Mouse (Mus musculus) midbrain, embryonic 15.5 days (tissue): ENCODE measurements around the gene Mcfd2. TPM values are rescaled to one million over a fixed set of nuclear protein-coding genes. Genes with fewer than 3 reads are reported as not detected.

Experiments used
- ATAC-seq: fragments of 200-750 bp; cut with Nextera tagmentation; replicated peaks from 2 replicates; pipeline ENCODE4 v1.8.0; 2017; ENCODE audit warnings: moderate TSS enrichment
- H3K27ac ChIP-seq: fragments of 300-500 bp; sonication (generic); 2 replicates; pipeline ENCODE4 v1.5.1; 2015; ENCODE audit warnings: mild to moderate bottlenecking, inconsistent platforms
- H3K27me3 ChIP-seq: fragments of 300-500 bp; sonication (generic); replicated peaks from 2 replicates; pipeline ENCODE4 v1.6.1; 2015; ENCODE audit warnings: inconsistent platforms
- H3K36me3 ChIP-seq: fragments of 300-500 bp; sonication (generic); replicated peaks from 2 replicates; pipeline ENCODE4 v1.6.1; 2015; ENCODE audit warnings: inconsistent platforms
- H3K4me1 ChIP-seq: fragments of 300-500 bp; sonication (generic); 2 replicates; pipeline ENCODE4 v1.6.1; 2015; ENCODE audit warnings: inconsistent platforms
- H3K4me2 ChIP-seq: fragments of 300-500 bp; sonication (generic); 2 replicates; pipeline ENCODE4 v1.6.1; 2015; ENCODE audit warnings: inconsistent platforms, mild to moderate bottlenecking, moderate library complexity
- H3K4me3 ChIP-seq: fragments of 300-500 bp; sonication (generic); 2 replicates; pipeline ENCODE4 v1.5.1; 2015; ENCODE audit warnings: mild to moderate bottlenecking, inconsistent platforms
- H3K9ac ChIP-seq: fragments of 300-500 bp; sonication (generic); 2 replicates; pipeline ENCODE4 v1.6.1; 2015; ENCODE audit warnings: mild to moderate bottlenecking, inconsistent platforms
- H3K9me3 ChIP-seq: fragments of 300-500 bp; sonication (generic); 2 replicates; pipeline ENCODE4 v1.6.1; 2016; ENCODE audit warnings: inconsistent platforms
- WGBS: fragments of 180-500 bp; shearing (Covaris S2); methylation state at CpG from one replicate; pipeline ENCODE4 v1.1.7; 2015; ENCODE audit warnings: mixed read lengths; 5-methylcytosine and 5-hydroxymethylcytosine counted together
- polyA plus RNA-seq: library from polyadenylated mRNA; unstranded; fragments of >200 nt; fragmentation: Nextera tagmentation; extraction: Ambion mirVana; gene quantifications from 2 replicates; pipeline ENCODE4 v1.2.1, GENCODE M21; 2015

Gene Mcfd2
- polyA plus RNA-seq = 48.4 and 52.2 TPM in 2 replicates

DNA sequence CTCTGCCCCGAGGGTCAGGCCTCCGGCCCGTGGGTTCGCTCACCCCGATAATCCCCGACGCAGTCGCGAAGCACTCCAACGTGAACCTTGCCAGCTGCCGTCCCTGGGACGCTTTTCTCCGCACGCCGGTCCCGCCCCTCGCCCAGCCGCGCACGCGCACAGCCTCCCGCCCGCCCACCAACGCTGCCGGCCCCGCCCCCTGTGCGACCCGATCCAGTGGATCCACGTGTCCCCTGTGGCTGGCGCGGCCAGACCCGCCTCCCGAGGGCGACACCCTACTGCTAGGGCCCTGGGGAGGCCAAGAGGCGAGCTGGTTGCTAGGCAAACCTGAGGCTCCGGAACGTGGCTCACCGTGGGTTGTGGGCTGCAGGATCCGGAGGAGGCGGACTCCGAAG is at the start of gene Mcfd2:
Gene Mcfd2, minus strand, starts transcription at position 144 of the 395 bp plus-strand sequence.
- H3K4me1 ChIP-seq = peaks cover 16% of the 10 kb centered on the region
- no peaks in the 10 kb centered on the region for H3K9me3 ChIP-seq
- H3K36me3 ChIP-seq = peaks cover 6% of the 10 kb centered on the region
- H3K9ac ChIP-seq = peak within 1 kb of the TSS; percentile 91
- peak within 1 kb of the TSS; percentile 89 for H3K4me3 ChIP-seq
- peak within 1 kb of the TSS; percentile 66 for H3K4me2 ChIP-seq
- H3K27ac ChIP-seq = peak within 1 kb of the TSS; percentile 80
- peak; percentile 90 for ATAC-seq
- no peaks in the 10 kb centered on the region; the same call in 1 of the 2 replicates for H3K27me3 ChIP-seq
- under 1% methylated on average over 41 of the region's 41 CpGs for whole genome bisulfite sequencing

DNA sequence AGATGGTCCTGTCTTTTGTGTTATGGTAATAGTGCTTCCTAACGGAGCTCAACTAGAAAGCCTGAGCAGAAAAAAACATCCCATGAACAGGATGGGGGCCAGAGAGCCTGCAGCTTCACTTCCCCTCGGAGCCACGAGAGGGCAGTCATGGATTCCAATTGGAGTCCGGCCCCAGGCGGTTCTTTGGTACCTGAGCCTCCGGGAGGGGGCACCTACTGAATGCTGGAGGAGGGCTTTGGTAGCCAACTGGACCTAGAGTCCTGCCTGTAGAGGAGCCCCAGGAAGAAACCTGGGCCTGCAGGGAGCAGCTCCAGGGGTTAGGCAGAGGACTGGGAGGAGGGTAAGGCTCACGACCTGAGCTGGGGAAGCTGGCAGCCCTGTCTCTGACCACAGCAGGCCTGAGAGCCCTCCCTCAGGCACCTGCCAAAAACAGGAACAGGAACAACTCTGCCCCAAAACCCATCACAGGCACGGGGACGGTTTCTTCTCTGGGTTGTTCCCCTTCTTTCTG is 49.3 kb upstream of the Mcfd2 start:
- Histone ChIP-seq H3K4me1 (peaks cover 7% of the 10 kb centered on the region), H3K27ac (no peak overlapping the region), H3K9ac (0 out of 2 replicates have a peak overlapping the region, but pooled peaks have one; percentile 15), H3K4me2 (peak overlapping the region; percentile 24), H3K36me3 (no peaks in the 10 kb centered on the region), H3K4me3 (no peak overlapping the region), H3K9me3 (no peaks in the 10 kb centered on the region), H3K27me3 (no peaks in the 10 kb centered on the region; the same call in 1 of the 2 replicates)
- peak; percentile 81 for ATAC-seq
- WGBS = 12% methylated on average over 9 of the region's 9 CpGs

- WGBS = 51% methylated on average over 5 of the region's 5 CpGs
- H3K9ac ChIP-seq = 0 out of 2 replicates have a peak overlapping the region, but pooled peaks have one; percentile 15
- H3K9me3 ChIP-seq = no peaks in the 10 kb centered on the region
- H3K4me3 ChIP-seq = no peak overlapping the region
- peak; percentile 68 for ATAC-seq
- H3K4me2 ChIP-seq = peak overlapping the region; percentile 24; the same call in 1 of the 2 replicates
- H3K4me1 ChIP-seq = peaks cover 7% of the 10 kb centered on the region
- H3K27ac ChIP-seq = no peak overlapping the region
- no peaks in the 10 kb centered on the region for H3K36me3 ChIP-seq
- no peaks in the 10 kb centered on the region; the same call in 1 of the 2 replicates for H3K27me3 ChIP-seq
These were observed 48.8 kb upstream of the Mcfd2 start for GRCm38 (mm10) chr17:87314530-87314946.

- WGBS = 84% methylated on average over 8 of the region's 8 CpGs
- ATAC-seq = no peak
- Histone ChIP-seq H3K4me2 (no peak overlapping the region), H3K36me3 (no peaks in the 10 kb centered on the region), H3K27ac (no peak overlapping the region), H3K4me3 (no peak overlapping the region), H3K9ac (no peak overlapping the region), H3K27me3 (no peaks in the 10 kb centered on the region; the same call in 1 of the 2 replicates), H3K4me1 (peaks cover 7% of the 10 kb centered on the region), H3K9me3 (no peaks in the 10 kb centered on the region)
These were observed 48.4 kb upstream of the Mcfd2 start for GRCm38 (mm10) chr17:87314121-87314520.

DNA sequence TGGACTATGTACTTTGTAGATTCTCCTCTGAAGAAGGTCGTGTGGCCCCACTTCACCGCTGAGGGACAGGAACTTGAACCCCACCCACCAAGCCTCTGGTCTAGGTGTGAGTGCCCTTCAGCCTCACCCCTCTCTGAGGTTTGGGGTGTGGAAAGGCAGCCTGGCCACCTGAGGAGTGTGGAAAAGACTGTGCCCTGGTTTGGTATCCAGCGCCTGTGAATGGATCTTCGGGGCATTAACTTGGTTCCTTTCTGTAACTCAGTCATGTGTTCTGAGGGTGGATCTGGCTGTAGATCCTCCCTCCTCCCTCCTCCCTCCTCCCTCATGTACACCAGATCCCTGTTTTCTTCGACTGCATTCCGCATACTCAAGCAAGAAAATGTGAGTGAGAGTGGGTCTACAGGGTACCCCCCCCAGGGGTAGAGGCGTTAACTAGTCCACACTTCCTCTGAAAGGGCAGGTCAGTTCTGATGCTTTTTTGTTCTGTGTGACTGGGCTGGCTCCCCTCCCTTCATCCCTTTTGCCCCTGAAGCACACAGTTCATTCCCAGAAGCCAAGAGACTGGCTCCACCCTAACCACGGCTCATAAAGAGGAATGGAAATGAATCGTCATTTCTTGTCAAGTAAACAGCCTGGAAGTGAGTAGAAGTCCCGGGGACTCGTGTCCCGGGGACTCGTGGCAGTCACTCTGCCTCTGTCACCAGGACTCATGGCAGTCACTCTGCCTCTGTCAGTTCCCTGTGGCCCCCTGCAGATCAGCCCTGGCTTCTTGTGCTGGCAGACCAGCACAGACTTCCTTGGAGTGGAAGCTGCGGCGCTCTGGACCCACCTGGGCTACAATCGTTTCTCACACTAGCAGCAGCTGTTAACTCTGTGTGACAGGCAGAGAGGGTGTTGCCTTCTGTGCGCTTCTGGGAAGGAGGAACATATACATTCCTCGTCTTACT is 47.5 kb upstream of the Mcfd2 start:
- WGBS = 63% methylated on average over 18 of the region's 18 CpGs
- no peak for ATAC-seq
- Histone ChIP-seq H3K4me2 (no peak overlapping the region), H3K27me3 (no peaks in the 10 kb centered on the region; the same call in 1 of the 2 replicates), H3K9ac (no peak overlapping the region), H3K4me3 (no peak overlapping the region), H3K27ac (no peak overlapping the region), H3K36me3 (no peaks in the 10 kb centered on the region), H3K9me3 (no peaks in the 10 kb centered on the region), H3K4me1 (peaks cover 7% of the 10 kb centered on the region)

DNA sequence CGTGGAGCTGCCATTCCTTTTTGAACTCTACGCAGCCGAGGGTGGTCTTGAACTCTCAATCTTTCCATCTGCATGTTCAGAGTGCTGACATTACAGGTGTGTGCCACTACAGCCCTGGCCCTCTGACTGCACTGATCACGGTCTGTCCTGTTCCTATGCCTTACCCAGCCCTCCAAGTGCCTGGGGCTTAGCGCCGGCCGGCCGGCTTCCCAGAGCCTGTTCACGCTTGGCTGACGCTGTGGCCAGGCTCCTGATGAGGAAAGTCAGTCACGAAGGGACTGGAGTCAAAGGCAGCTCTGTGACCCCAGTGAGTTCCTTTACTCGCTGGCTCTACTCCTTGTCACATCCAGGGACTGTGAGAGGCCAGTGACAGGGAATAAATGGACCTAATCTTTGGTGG is 46.6 kb upstream of the Mcfd2 start:
- H3K9me3 ChIP-seq = no peaks in the 10 kb centered on the region
- H3K36me3 ChIP-seq = no peaks in the 10 kb centered on the region
- no peak overlapping the region for H3K9ac ChIP-seq
- H3K4me1 ChIP-seq = peaks cover 7% of the 10 kb centered on the region
- H3K4me2 ChIP-seq = no peak overlapping the region
- ATAC-seq = no peak
- H3K27ac ChIP-seq = no peak overlapping the region
- 29% methylated on average over 12 of the region's 12 CpGs for WGBS
- H3K4me3 ChIP-seq = no peak overlapping the region
- H3K27me3 ChIP-seq = no peaks in the 10 kb centered on the region; the same call in 1 of the 2 replicates

- no peak overlapping the region for H3K27ac ChIP-seq
- 82% methylated on average over 7 of the region's 7 CpGs for WGBS
- no peaks in the 10 kb centered on the region; the same call in 1 of the 2 replicates for H3K27me3 ChIP-seq
- H3K9ac ChIP-seq = no peak overlapping the region
- no peaks in the 10 kb centered on the region for H3K36me3 ChIP-seq
- H3K4me2 ChIP-seq = no peak overlapping the region
- H3K4me1 ChIP-seq = peaks cover 7% of the 10 kb centered on the region
- H3K4me3 ChIP-seq = no peak overlapping the region
- H3K9me3 ChIP-seq = no peaks in the 10 kb centered on the region
- ATAC-seq = no peak
These were observed 44.8 kb upstream of the Mcfd2 start for GRCm38 (mm10) chr17:87310497-87310896.

DNA sequence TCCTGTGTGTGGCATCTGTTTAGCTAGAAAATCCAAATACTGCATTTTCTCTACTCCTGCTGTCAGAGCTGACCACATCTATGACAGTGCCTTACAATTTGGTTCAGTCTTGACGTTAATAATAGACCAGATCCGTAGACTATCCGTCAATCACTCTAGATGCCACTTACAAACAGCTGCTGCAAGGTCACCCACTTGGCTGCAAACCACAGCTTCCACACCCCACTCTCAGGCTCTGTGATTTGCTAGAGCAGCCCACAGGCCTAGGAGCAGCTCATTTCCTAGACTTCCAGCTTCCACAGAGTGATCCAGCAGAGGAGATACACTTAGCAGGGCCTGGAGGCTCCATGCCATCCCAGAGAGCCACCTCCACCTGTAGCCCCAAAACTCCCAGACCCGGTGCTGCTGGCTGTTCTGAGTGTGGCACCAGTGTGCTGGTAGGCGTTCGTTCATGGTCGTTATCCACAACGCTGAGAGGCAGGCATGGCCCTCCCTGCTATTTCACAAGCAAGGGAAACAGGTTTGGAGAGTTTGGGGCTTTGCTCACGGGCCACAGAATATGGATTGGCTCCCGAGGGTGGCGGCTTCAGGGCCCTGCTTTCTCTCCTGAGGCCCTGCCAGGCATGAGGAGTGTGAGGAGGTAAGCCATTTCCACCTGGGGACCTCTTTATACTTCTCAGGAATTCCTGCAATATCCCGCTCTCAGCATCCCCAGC is 43.5 kb upstream of the Mcfd2 start:
- Histone ChIP-seq H3K4me1 (no peaks in the 10 kb centered on the region), H3K27ac (no peak overlapping the region), H3K9ac (no peak overlapping the region), H3K36me3 (no peaks in the 10 kb centered on the region), H3K4me2 (no peak overlapping the region), H3K4me3 (no peak overlapping the region), H3K27me3 (no peaks in the 10 kb centered on the region; the same call in 1 of the 2 replicates), H3K9me3 (no peaks in the 10 kb centered on the region)
- WGBS = 81% methylated on average over 12 of the region's 12 CpGs
- no peak for ATAC-seq

DNA sequence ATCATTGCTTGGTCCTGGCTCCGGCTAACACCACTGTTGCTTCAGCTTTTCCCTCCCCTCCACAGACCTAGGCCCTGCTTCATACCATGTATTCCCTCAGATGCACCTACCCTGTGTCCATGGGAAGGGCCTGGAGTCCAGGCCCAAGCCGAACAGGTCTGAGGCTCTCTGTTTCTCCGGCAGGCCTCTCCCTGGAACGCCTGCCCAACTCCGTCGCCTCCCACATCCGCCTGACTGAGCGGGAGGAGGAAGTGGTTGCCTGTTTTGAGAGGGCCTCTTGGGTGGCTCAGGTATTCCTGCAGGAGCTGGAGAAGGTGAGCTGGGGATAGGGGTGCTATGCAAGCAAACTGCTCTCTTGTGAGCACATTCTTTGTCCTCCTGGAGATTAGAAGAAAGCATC is 41.0 kb upstream of the Mcfd2 start:
- H3K27me3 ChIP-seq = no peaks in the 10 kb centered on the region
- 84% methylated on average over 8 of the region's 8 CpGs for whole genome bisulfite sequencing
- ATAC-seq = no peak
- no peak overlapping the region for H3K27ac ChIP-seq
- no peaks in the 10 kb centered on the region for H3K9me3 ChIP-seq
- no peak overlapping the region for H3K4me2 ChIP-seq
- H3K36me3 ChIP-seq = no peaks in the 10 kb centered on the region
- no peaks in the 10 kb centered on the region for H3K4me1 ChIP-seq
- no peak overlapping the region for H3K4me3 ChIP-seq
- no peak overlapping the region for H3K9ac ChIP-seq

DNA sequence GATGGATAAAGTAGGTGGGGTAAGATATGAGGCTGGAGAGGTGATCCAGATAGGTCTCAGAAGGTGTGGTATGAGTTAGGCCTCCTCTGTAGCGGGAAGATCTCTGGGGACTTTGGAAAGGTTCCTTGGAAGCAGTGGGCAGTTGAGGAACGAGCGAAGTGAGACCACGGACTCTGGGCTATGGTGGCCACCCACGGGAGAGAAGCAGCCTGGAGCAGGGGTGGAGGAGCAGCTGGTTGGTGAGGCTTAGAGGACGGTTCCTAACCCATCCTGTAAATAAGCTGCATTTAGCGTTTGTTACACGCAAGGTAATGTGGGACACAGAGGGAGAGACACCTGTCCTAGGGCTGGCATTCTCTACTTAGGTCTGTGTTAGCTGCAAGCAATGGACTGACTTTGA is 39.3 kb upstream of the Mcfd2 start:
- Histone ChIP-seq H3K9ac (no peak overlapping the region), H3K36me3 (no peaks in the 10 kb centered on the region), H3K9me3 (no peaks in the 10 kb centered on the region), H3K27ac (no peak overlapping the region), H3K4me2 (no peak overlapping the region), H3K4me3 (no peak overlapping the region), H3K4me1 (no peaks in the 10 kb centered on the region), H3K27me3 (no peaks in the 10 kb centered on the region)
- WGBS = 91% methylated on average over 8 of the region's 8 CpGs
- no peak for ATAC-seq

GRCm38 (mm10) chr17:87304151-87304894 is 38.6 kb upstream of the Mcfd2 start:
- no peak for ATAC-seq
- no peak overlapping the region for H3K9ac ChIP-seq
- no peak overlapping the region for H3K27ac ChIP-seq
- no peaks in the 10 kb centered on the region for H3K9me3 ChIP-seq
- no peaks in the 10 kb centered on the region for H3K4me1 ChIP-seq
- WGBS = 87% methylated on average over 11 of the region's 11 CpGs
- no peak overlapping the region for H3K4me3 ChIP-seq
- H3K36me3 ChIP-seq = no peaks in the 10 kb centered on the region
- no peak overlapping the region for H3K4me2 ChIP-seq
- H3K27me3 ChIP-seq = no peaks in the 10 kb centered on the region
